Mouse (Mus musculus) ES-E14 (cell line): ENCODE measurements at regions not wholly inside any gene's neighbourhood (a gene's known extent, or its start where the extent isn't known, plus 50 kb on each side); places are given as distances from the start of the nearest gene placed in this dataset.

Source experiments
- CHD2 ChIP-seq: IDR thresholded peaks from 2 replicates; pipeline ENCODE4 v1.6.1; 2014; ENCODE audit warnings: mild to moderate bottlenecking, low read depth, low read length, inconsistent platforms
- MAFK ChIP-seq: IDR thresholded peaks from 2 replicates; pipeline ENCODE4 v1.6.1; 2014; ENCODE audit warnings: mild to moderate bottlenecking, low read depth, low read length, inconsistent platforms; ENCODE audit not compliant: insufficient read depth
- ZC3H11A ChIP-seq: IDR thresholded peaks from 2 replicates; pipeline ENCODE4 v1.6.1; 2012; ENCODE audit warnings: low read depth, mild to moderate bottlenecking, inconsistent platforms, low read length, borderline replicate concordance

GRCm38 (mm10) chr8:79583326-79583725 lies 56.1 kb upstream of the Otud4 start:
- TF ChIP-seq ZC3H11A = no peak
- no peak for TF ChIP-seq MAFK
- TF ChIP-seq CHD2 = no peak
